Mouse (Mus musculus): ENCODE results near the gene Hoxb3. TPM values are rescaled to one million over a fixed set of nuclear protein-coding genes. Genes with fewer than 3 reads are reported as not detected.

The Hoxb3 gene
- polyA plus RNA-seq, 1 experiment from 2014 or later, result not detected

DNA sequence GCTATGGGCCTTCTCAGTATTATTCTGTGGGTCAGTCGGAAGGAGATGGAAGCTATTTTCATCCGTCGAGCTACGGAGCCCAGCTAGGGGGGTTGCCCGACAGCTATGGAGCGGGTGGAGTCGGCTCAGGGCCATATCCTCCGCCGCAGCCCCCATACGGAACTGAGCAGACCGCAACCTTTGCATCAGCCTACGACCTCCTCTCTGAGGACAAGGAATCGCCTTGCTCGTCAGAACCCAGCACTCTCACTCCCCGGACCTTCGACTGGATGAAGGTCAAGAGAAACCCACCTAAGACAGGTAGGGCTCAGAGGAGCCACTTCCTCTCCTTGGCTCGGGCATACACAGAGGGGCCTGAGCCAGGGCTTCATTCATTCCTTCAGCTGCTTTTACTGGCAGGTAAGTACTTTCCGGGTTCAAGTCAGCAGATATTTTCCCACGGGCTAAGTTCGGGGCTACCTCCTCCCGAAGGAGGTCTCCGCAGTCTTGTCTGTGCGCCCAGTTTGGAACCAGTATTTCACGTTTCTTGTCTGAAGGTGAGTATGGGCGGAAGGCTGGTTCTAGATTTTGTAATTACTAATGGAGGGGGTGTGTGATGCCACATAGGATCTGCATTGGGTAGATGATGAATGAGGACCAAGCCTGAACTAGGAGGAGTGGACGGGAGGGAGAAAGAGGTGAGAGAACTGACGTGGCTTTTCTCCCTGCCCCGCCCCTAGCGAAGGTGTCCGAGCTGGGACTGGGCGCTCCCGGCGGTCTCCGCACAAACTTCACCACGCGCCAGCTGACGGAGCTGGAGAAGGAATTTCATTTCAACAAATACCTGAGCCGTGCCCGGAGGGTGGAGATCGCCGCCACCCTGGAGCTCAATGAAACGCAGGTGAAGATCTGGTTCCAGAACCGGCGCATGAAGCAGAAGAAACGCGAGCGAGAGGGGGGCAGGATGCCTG is 43.2 kb downstream of the Hoxb3 start:
- WGBS, result 2% methylated on average over 47 of the region's 47 CpGs
- no peak overlapping the region for H3K27ac ChIP-seq (replicated peaks)
- no peak overlapping the region for H3K4me3 ChIP-seq
- H3K27me3 ChIP-seq, result peaks cover 96% of the 10 kb centered on the region
- no peak overlapping the region for H3K9ac ChIP-seq (replicated peaks)
- H3K4me2 ChIP-seq (replicated peaks), result no peak overlapping the region
- ATAC-seq (replicated peaks), result no peak
- H3K9me3 ChIP-seq, result no peaks in the 10 kb centered on the region
- H3K4me1 ChIP-seq, result no peaks in the 10 kb centered on the region
- H3K36me3 ChIP-seq, result no peaks in the 10 kb centered on the region

DNA sequence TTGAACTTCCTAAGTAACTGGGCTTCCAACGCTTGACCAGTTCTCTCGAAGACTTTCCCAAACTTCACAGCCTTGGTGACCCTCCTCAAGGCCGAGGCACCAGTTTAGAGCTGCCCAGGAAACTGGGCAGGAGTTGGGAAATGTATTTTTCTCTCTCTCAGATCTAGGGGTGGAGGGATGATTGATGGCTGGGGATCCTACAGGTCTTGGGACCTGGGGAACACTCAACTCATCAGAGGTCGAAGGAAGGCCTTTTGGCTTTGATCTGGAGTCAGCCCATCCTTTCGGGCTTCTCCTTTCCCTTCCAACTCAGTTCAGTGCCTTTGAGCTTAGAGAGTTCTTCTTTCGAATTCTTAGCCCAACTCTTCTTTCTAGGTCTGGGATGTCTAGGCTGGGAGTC is 44.0 kb downstream of the Hoxb3 start:
- H3K9ac ChIP-seq (replicated peaks), result no peak overlapping the region
- no peaks in the 10 kb centered on the region for H3K4me1 ChIP-seq
- H3K4me3 ChIP-seq, result no peak overlapping the region
- H3K4me2 ChIP-seq (replicated peaks), result no peak overlapping the region
- no peak overlapping the region for H3K27ac ChIP-seq (replicated peaks)
- WGBS, result 13% methylated on average over 6 of the region's 6 CpGs
- no peaks in the 10 kb centered on the region for H3K36me3 ChIP-seq
- peaks cover 96% of the 10 kb centered on the region for H3K27me3 ChIP-seq
- ATAC-seq (replicated peaks), result no peak
- no peaks in the 10 kb centered on the region for H3K9me3 ChIP-seq

DNA sequence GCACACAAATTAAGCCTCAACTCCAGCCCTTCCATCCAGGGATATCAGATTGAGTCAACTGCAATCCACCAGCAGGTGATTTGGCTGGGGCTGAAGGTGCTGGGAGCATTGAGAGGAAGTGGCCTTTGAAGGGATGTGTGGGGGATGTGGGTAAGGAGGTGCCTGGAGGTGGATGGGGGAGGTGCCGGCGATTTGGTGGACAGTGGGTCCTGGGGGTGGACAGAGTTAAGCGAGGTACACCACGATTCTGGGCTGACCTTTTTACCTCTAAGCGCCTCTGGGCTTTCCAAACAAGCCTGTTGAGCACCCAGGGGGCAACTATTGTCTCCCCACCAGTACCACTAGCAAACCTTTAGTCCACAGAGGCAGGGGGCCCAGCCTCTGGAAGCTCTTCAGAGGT is 45.6 kb downstream of the Hoxb3 start:
- H3K4me1 ChIP-seq, result no peaks in the 10 kb centered on the region
- H3K9ac ChIP-seq (replicated peaks), result no peak overlapping the region
- ATAC-seq (replicated peaks), result no peak
- 3% methylated on average over 5 of the region's 5 CpGs for WGBS
- no peaks in the 10 kb centered on the region for H3K9me3 ChIP-seq
- H3K27me3 ChIP-seq, result peaks cover 97% of the 10 kb centered on the region
- H3K27ac ChIP-seq (replicated peaks), result no peak overlapping the region
- no peak overlapping the region for H3K4me2 ChIP-seq (replicated peaks)
- no peak overlapping the region for H3K4me3 ChIP-seq
- no peaks in the 10 kb centered on the region for H3K36me3 ChIP-seq

DNA sequence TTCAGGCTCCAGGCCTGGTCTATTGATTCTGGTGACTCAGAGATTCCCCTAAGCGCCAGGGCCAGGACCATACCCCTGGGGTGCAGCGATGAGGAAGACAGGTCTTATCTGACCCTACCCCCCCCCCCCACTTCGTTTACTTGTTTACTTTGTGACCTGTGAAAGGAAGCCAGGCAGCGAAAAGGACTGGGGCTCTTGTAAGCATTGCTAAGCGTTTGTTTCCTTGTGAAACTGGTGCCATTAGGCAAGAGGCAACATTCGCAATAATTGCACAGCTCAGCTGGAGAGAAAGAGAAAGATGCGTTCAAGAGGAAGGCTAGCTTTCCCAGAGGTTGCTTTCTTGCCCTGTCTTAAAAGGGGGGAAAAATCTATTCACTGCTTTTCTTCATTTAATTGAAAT is 46.0 kb downstream of the Hoxb3 start:
- Histone ChIP-seq H3K27ac (replicated peaks) (no peak overlapping the region), H3K4me2 (replicated peaks) (no peak overlapping the region), H3K36me3 (no peaks in the 10 kb centered on the region), H3K27me3 (peaks cover 97% of the 10 kb centered on the region), H3K9ac (replicated peaks) (no peak overlapping the region), H3K4me1 (no peaks in the 10 kb centered on the region), H3K4me3 (no peak overlapping the region), H3K9me3 (no peaks in the 10 kb centered on the region)
- ATAC-seq (replicated peaks), result no peak
- WGBS, result 9% methylated on average over 7 of the region's 7 CpGs

DNA sequence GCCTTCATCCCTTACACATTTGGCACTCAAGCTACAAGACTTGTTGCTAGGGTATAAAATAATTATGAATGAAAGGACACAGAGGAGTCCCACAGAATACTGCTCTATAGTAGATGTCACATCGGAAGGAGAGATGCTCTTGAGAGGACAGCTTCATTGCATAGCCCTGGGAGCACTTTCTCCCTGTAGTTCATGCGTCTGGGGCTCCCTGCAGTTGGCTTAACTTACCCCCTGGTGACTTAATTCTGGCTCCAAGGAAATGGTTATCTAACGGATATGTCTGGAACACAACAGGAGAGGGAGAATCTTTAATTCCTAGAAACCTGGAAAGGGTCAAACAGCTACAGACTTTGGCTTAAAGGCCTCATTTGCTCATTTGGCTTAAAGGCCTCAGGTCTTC is 48.6 kb downstream of the Hoxb3 start:
- no peak for ATAC-seq (replicated peaks)
- Histone ChIP-seq H3K4me1 (no peaks in the 10 kb centered on the region), H3K9me3 (no peaks in the 10 kb centered on the region), H3K27ac (replicated peaks) (no peak overlapping the region), H3K4me2 (replicated peaks) (no peak overlapping the region), H3K27me3 (peaks cover 96% of the 10 kb centered on the region), H3K4me3 (no peak overlapping the region), H3K36me3 (no peaks in the 10 kb centered on the region), H3K9ac (replicated peaks) (no peak overlapping the region)
- WGBS, result 5% methylated on average over 3 of the region's 3 CpGs

DNA sequence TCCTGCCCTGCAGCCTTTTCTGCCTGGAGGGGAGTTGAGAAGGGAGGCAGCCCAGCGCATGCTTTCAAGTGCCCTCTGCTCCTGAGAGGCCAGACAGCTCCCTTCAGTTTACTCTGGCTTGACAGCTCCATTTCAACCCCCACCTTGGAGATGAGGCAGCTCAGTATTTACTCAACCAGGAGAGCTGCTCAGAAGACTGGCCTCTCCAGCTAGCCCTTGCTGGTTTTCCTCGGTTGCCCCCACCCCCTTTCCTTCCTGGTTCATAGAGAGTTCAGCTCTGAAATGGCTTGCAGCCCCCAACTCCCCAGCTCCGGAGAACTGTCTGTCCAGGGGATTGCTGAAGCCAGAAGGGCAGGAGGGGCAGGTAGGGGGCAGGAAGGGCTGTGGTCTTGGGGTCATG is 49.4 kb downstream of the Hoxb3 start:
- no peak overlapping the region for H3K27ac ChIP-seq (replicated peaks)
- H3K4me1 ChIP-seq, result no peaks in the 10 kb centered on the region
- peaks cover 95% of the 10 kb centered on the region for H3K27me3 ChIP-seq
- H3K9ac ChIP-seq (replicated peaks), result no peak overlapping the region
- no peak for ATAC-seq (replicated peaks)
- no peaks in the 10 kb centered on the region for H3K9me3 ChIP-seq
- WGBS, result 5% methylated on average over 3 of the region's 3 CpGs
- H3K4me2 ChIP-seq (replicated peaks), result no peak overlapping the region
- no peaks in the 10 kb centered on the region for H3K36me3 ChIP-seq
- no peak overlapping the region for H3K4me3 ChIP-seq

DNA sequence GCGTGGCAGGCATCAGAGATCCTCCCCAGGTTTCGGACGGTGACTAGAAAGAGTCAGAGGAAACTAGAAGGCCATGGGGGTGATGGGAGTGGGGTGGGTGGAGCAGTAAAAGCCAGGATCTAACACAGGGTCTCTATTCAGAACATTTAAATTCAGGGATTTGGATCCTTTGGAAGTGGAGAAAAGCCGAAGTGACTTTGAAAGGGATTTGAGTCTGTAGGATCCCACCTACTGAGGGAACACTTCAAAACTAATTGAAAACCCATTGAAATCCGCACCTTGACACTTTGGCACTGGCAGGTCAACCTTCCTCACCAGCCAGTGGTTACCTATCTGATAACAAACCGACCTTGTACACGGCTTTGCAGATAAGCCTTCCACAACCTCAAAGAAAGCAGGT is 51.7 kb downstream of the Hoxb3 start:
- H3K4me2 ChIP-seq (replicated peaks), result no peak overlapping the region
- no peaks in the 10 kb centered on the region for H3K4me1 ChIP-seq
- H3K9ac ChIP-seq (replicated peaks), result no peak overlapping the region
- H3K27me3 ChIP-seq, result peaks cover 86% of the 10 kb centered on the region
- H3K36me3 ChIP-seq, result no peaks in the 10 kb centered on the region
- no peak overlapping the region for H3K27ac ChIP-seq (replicated peaks)
- H3K4me3 ChIP-seq, result no peak overlapping the region
- WGBS, result 4% methylated on average over 7 of the region's 7 CpGs
- no peaks in the 10 kb centered on the region for H3K9me3 ChIP-seq
- ATAC-seq (replicated peaks), result no peak

DNA sequence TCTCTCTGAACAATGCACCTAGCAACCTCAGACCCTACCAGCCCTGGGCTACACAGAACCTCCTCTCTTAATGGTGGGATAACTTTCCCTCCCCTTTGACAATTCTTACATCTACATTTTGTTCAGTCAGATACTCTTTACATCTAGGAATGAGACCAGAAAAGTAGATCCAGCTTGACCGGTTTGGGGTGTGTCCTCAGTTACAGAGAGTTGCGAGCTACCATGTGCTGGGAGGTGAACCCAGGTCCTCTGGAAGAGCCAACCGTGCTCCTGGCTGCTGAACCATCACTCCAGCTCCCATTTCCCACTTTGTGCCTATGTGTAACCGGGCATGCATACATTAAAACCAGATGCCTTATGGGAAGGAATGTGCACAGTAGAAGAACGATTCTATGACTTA is 60.3 kb downstream of the Hoxb3 start:
- no peaks in the 10 kb centered on the region for H3K36me3 ChIP-seq
- H3K4me3 ChIP-seq, result no peak overlapping the region
- no peaks in the 10 kb centered on the region for H3K4me1 ChIP-seq
- 78% methylated on average over 5 of the region's 5 CpGs for WGBS
- ATAC-seq (replicated peaks), result no peak
- H3K9me3 ChIP-seq, result no peaks in the 10 kb centered on the region
- H3K9ac ChIP-seq (replicated peaks), result no peak overlapping the region
- H3K4me2 ChIP-seq (replicated peaks), result no peak overlapping the region
- H3K27ac ChIP-seq (replicated peaks), result no peak overlapping the region
- peaks cover 11% of the 10 kb centered on the region for H3K27me3 ChIP-seq

DNA sequence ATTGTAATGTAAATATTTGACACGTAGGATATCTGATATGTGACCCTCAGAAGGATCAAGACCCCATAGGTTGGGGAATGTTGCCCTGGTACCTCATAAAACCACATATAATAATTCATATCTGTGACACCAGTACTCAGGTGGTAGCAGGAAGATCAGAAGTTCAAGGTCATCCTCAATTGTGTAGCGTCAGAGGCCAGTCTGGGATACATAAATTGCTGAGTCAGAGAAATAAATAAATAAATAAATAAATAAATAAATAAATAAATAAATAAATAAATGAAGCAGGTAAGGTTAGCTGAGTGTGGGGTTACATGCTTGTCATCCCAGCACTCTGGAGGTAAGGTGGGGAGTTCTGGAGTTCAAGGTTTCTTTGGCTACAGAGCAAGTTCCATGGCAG is 64.5 kb downstream of the Hoxb3 start:
- WGBS, result 81% methylated on average over 2 of the region's 2 CpGs
- ATAC-seq (replicated peaks), result no peak
- H3K9ac ChIP-seq (replicated peaks), result no peak overlapping the region

DNA sequence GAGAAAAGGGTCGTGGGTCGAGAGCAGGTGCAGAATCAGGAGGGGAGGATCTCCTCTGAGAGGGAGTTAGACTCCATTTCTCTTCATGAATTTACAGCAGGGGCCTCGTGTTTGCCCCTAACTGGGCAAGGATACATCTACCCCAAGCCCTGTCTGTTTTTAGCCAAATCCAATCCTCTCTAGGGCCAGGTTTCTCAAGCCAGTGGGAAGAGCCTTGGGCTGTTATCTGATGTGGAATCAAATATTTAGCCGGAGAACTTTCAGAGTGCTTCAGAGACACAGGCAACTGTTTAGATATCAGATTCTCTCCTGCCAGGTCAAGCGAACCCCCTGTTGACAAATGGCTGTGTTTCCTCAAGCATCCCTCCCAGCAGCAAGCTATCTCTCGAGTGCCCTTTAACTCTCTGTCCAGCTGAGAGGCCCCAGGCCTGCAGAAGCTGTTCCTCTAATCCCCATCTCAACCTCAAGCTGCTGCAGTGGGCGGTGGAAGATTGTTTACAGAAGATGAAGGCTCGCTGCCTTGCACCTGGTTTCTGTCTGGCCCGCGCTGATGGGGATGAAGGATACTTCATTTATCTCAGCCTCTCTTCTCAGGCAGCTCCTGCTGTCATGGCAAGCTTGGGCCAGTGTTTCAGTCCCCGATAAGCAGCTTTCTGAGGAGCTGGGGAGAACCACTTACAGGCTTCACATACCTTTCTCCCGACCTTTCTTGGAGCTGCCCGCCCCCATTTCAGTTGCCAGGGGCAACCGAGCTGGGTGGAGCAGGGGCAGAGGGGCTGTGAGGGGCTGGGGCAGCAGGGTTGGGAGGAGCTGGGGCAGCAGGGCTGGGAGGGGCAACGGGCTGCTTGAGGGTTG is 73.9 kb downstream of the Hoxb3 start:
- Histone ChIP-seq H3K4me3 (no peak overlapping the region), H3K9ac (replicated peaks) (no peak overlapping the region)
- 15% methylated on average over 15 of the region's 15 CpGs for WGBS

More for the DNA sequence above, 64.5 kb downstream of the Hoxb3 start:
- no peaks in the 10 kb centered on the region for H3K9me3 ChIP-seq
- no peak overlapping the region for H3K4me2 ChIP-seq (replicated peaks)
- no peak overlapping the region for H3K4me3 ChIP-seq
- no peaks in the 10 kb centered on the region for H3K36me3 ChIP-seq
- no peaks in the 10 kb centered on the region for H3K27me3 ChIP-seq
- H3K4me1 ChIP-seq, result no peaks in the 10 kb centered on the region
- no peak overlapping the region for H3K27ac ChIP-seq (replicated peaks)

More for the DNA sequence above, 73.9 kb downstream of the Hoxb3 start:
- no peak overlapping the region for H3K4me2 ChIP-seq (replicated peaks)
- no peaks in the 10 kb centered on the region; the same call in 1 of the 2 replicates for H3K27me3 ChIP-seq
- H3K4me1 ChIP-seq, result no peaks in the 10 kb centered on the region
- no peak overlapping the region for H3K27ac ChIP-seq (replicated peaks)
- no peaks in the 10 kb centered on the region for H3K36me3 ChIP-seq
- ATAC-seq (replicated peaks), result no peak
- H3K9me3 ChIP-seq, result no peaks in the 10 kb centered on the region
